Comparison of ENCODE assay signal across 8 mouse cellular contexts in the genomic region with DNA sequence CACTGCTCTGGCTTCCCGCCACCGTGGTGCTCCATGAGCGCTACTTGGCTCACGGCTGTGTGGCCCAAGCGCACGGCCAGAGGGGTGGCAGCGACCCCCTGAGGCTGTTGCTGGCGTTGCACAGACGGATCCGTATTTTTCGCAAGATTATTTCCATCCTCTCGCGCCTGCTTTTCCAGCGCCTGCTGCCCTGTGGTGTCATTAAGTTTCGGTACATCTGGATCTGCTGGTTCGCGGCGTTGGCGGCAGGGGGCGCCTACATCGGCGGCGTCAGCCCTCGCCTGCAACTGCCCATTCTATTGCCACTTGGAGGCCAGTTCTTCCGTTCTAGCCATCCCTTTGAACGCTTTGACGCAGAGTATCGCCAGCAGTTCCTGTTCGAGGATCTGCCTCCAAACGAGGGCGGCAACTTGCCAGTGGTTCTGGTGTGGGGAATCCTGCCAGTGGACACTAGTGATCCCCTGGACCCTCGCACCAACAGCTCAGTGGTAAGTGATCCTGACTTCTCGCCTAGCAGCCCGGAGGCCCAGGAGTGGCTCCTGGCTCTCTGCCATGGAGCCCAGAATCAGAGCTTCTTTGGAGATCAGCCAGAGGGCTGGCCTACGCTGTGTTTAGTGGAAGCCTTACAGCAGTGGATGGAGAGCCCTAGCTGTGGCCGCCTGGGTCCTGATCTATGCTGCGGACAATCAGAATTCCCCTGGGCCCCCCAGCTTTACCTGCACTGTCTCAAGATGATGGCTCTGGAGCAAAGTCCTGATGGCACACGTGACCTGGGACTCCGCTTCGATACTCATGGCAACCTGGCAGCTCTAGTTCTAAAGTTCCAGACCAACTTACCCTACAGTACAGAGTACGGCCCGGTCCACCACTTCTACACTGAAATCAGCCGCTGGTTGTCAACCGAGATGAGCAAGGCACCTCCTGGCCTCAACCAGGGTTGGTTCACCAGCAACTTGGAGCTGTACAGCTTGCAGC. TPM values are rescaled to one million over a fixed set of nuclear protein-coding genes. Genes with fewer than 3 reads are reported as not detected.
DNase-seq lines count a peak whose midpoint lies in the region; ATAC-seq lines count a peak whose summit lies in the region.

No protein-coding gene starts in this region.

- H3K9ac ChIP-seq in embryonic facial prominence, embryonic 11.5 days (replicated peaks; ENCODE audit: low read length): no peak overlapping the region
- H3K9ac ChIP-seq in midbrain, embryonic 16.5 days (ENCODE audit: low read depth, low read length): 0 out of 2 replicates have a peak overlapping the region, but pooled peaks have one; percentile 21
- H3K9ac ChIP-seq in stomach, embryonic 15.5 days: no peak overlapping the region

- no peaks in the 10 kb centered on the region for H3K27me3 ChIP-seq in embryonic facial prominence, embryonic 11.5 days (ENCODE audit: control insufficient read depth, insufficient read depth, low read length)
- no peaks in the 10 kb centered on the region for H3K27me3 ChIP-seq in midbrain, embryonic 16.5 days (ENCODE audit: control insufficient read depth, insufficient read depth, low read depth, low read length)
- H3K27me3 ChIP-seq in stomach, embryonic 15.5 days (replicated peaks): no peaks in the 10 kb centered on the region

- H3K4me2 ChIP-seq in embryonic facial prominence, embryonic 11.5 days (ENCODE audit: low read depth, low read length): peak overlapping the region; percentile 7; the same call in 1 of the 2 replicates
- H3K4me2 ChIP-seq in midbrain, embryonic 16.5 days (ENCODE audit: low read length): 0 out of 2 replicates have a peak overlapping the region, but pooled peaks have one; percentile 15
- peak overlapping the region; percentile 47 for H3K4me2 ChIP-seq in stomach, embryonic 15.5 days

- no peak overlapping the region for H3K27ac ChIP-seq in embryonic facial prominence, embryonic 11.5 days (replicated peaks; ENCODE audit: low read depth, low read length)
- H3K27ac ChIP-seq in midbrain, embryonic 16.5 days (ENCODE audit: low read length): no peak overlapping the region
- H3K27ac ChIP-seq in stomach, embryonic 15.5 days: no peak overlapping the region

- peak; percentile 58 for DNase-seq in B cell, adult 2 months
- peak; percentile 86 for DNase-seq in adrenal gland, postnatal 14 days
- DNase-seq in embryonic facial prominence, embryonic 11.5 days (ENCODE audit: low spot score): peak; percentile 73
- DNase-seq in heart, adult 18-20 months: peak; percentile 60 to 68
- peak; percentile 78 for DNase-seq in kidney, adult 18-20 months
- DNase-seq in liver: peak; percentile 79

- ATAC-seq in embryonic facial prominence, embryonic 11.5 days (replicated peaks; ENCODE audit: insufficient number of reproducible peaks, low FRiP score, low TSS enrichment, low read depth): peak; percentile 31; the same call in 1 of the 2 replicates
- ATAC-seq in midbrain, embryonic 16.5 days: peak; percentile 40; the same call in 1 of the 2 replicates
- peak; percentile 53; the same call in 1 of the 2 replicates for ATAC-seq in stomach, embryonic 15.5 days (ENCODE audit: insufficient read depth, low FRiP score, low read depth)

- H3K4me1 ChIP-seq in embryonic facial prominence, embryonic 11.5 days (ENCODE audit: control insufficient read depth, insufficient read depth, low read length): no peaks in the 10 kb centered on the region
- no peaks in the 10 kb centered on the region for H3K4me1 ChIP-seq in midbrain, embryonic 16.5 days (ENCODE audit: control insufficient read depth, insufficient read depth, low read length)
- H3K4me1 ChIP-seq in stomach, embryonic 15.5 days: peaks cover 6% of the 10 kb centered on the region; the same call in 1 of the 2 replicates

- H3K4me3 ChIP-seq in embryonic facial prominence, embryonic 11.5 days (ENCODE audit: low read depth, low read length): no peak overlapping the region
- H3K4me3 ChIP-seq in midbrain, embryonic 16.5 days (ENCODE audit: low read depth, low read length): no peak overlapping the region
- peak overlapping the region; percentile 8; the same call in 1 of the 2 replicates for H3K4me3 ChIP-seq in stomach, embryonic 15.5 days (replicated peaks)

- no peaks in the 10 kb centered on the region for H3K9me3 ChIP-seq in embryonic facial prominence, embryonic 11.5 days (replicated peaks; ENCODE audit: control insufficient read depth, low read length)
- H3K9me3 ChIP-seq in midbrain, embryonic 16.5 days (replicated peaks; ENCODE audit: control insufficient read depth, low read length, poor library complexity, severe bottlenecking): no peaks in the 10 kb centered on the region
- H3K9me3 ChIP-seq in stomach, embryonic 15.5 days: no peaks in the 10 kb centered on the region

- 27% methylated on average over 44 of the region's 44 CpGs for whole genome bisulfite sequencing in embryonic facial prominence, embryonic 11.5 days
- 26% methylated on average over 44 of the region's 44 CpGs for WGBS in midbrain, embryonic 16.5 days
- 21% methylated on average over 44 of the region's 44 CpGs for WGBS in stomach, embryonic 15.5 days

- H3K36me3 ChIP-seq in embryonic facial prominence, embryonic 11.5 days (replicated peaks; ENCODE audit: control insufficient read depth, insufficient read depth, low read depth, low read length): no peaks in the 10 kb centered on the region
- H3K36me3 ChIP-seq in midbrain, embryonic 16.5 days (ENCODE audit: control insufficient read depth, insufficient read depth, low read length): peaks cover 63% of the 10 kb centered on the region
- H3K36me3 ChIP-seq in stomach, embryonic 15.5 days: no peaks in the 10 kb centered on the region

RNA-seq across cellular contexts. Expression of a gene that starts 11.3 kb away (rescaled TPM):
- 26.3 and 28.1 TPM in 2 replicates for total RNA-seq in adrenal gland, postnatal 14 days (2021)
- 1.5 and 1.8 TPM in 2 replicates for polyA plus RNA-seq in embryonic facial prominence, embryonic 11.5 days (2014; fragmentation: Nextera tagmentation; extraction: Ambion mirVana)
- under 1 TPM in 1 of 2 experiments, not detected in 1; 0.07 TPM for total RNA-seq in heart, adult 18-20 months (2021)
- polyA plus RNA-seq in midbrain, embryonic 16.5 days (2015; fragmentation: Nextera tagmentation; extraction: Ambion mirVana): 72.3 and 77.0 TPM in 2 replicates
- 2.8 and 3.3 TPM in 2 replicates for polyA plus RNA-seq in stomach, embryonic 15.5 days (2015; fragmentation: Nextera tagmentation; extraction: Ambion mirVana)

RNA-seq across cellular contexts. Expression of a gene that starts 18.3 kb away (rescaled TPM):
- total RNA-seq in adrenal gland, postnatal 14 days (2021): not detected in 2 replicates
- not detected in 2 replicates for polyA plus RNA-seq in embryonic facial prominence, embryonic 11.5 days (2014; fragmentation: Nextera tagmentation; extraction: Ambion mirVana)
- not detected for total RNA-seq in heart, adult 18-20 months (2021)
- not detected in 2 replicates for polyA plus RNA-seq in midbrain, embryonic 16.5 days (2015; fragmentation: Nextera tagmentation; extraction: Ambion mirVana)
- polyA plus RNA-seq in stomach, embryonic 15.5 days (2015; fragmentation: Nextera tagmentation; extraction: Ambion mirVana): 28.1 and 31.4 TPM in 2 replicates

RNA-seq across cellular contexts. Expression of a gene that starts 23.0 kb away (rescaled TPM):
- 17.8 and 17.9 TPM in 2 replicates for total RNA-seq in adrenal gland, postnatal 14 days (2021)
- polyA plus RNA-seq in embryonic facial prominence, embryonic 11.5 days (2014; fragmentation: Nextera tagmentation; extraction: Ambion mirVana): 176 and 195 TPM in 2 replicates
- total RNA-seq in heart, adult 18-20 months (2021): 1 to 10 TPM in 1 of 2 experiments, under 1 TPM in 1; 0.85 to 1.6 TPM
- 13.8 TPM in 2 replicates for polyA plus RNA-seq in midbrain, embryonic 16.5 days (2015; fragmentation: Nextera tagmentation; extraction: Ambion mirVana)
- 88.1 and 91.5 TPM in 2 replicates for polyA plus RNA-seq in stomach, embryonic 15.5 days (2015; fragmentation: Nextera tagmentation; extraction: Ambion mirVana)

RNA-seq across cellular contexts. Expression of a gene that starts 28.4 kb away (rescaled TPM):
- total RNA-seq in adrenal gland, postnatal 14 days (2021): 4.2 and 4.8 TPM in 2 replicates
- 0.52 and 0.66 TPM in 2 replicates for polyA plus RNA-seq in embryonic facial prominence, embryonic 11.5 days (2014; fragmentation: Nextera tagmentation; extraction: Ambion mirVana)
- 10 to 100 TPM; 20.8 to 25.7 TPM for total RNA-seq in heart, adult 18-20 months (2021)
- polyA plus RNA-seq in midbrain, embryonic 16.5 days (2015; fragmentation: Nextera tagmentation; extraction: Ambion mirVana): 1.2 and 1.6 TPM in 2 replicates
- 1.4 and 1.5 TPM in 2 replicates for polyA plus RNA-seq in stomach, embryonic 15.5 days (2015; fragmentation: Nextera tagmentation; extraction: Ambion mirVana)

RNA-seq across cellular contexts. Expression of a gene that starts 45.3 kb away (rescaled TPM):
- total RNA-seq in adrenal gland, postnatal 14 days (2021): 28.8 and 30.0 TPM in 2 replicates
- polyA plus RNA-seq in embryonic facial prominence, embryonic 11.5 days (2014; fragmentation: Nextera tagmentation; extraction: Ambion mirVana): 22.8 and 25.8 TPM in 2 replicates
- 10 to 100 TPM; 31.3 to 35.1 TPM for total RNA-seq in heart, adult 18-20 months (2021)
- 17.9 and 18.9 TPM in 2 replicates for polyA plus RNA-seq in midbrain, embryonic 16.5 days (2015; fragmentation: Nextera tagmentation; extraction: Ambion mirVana)
- 22.6 and 23.1 TPM in 2 replicates for polyA plus RNA-seq in stomach, embryonic 15.5 days (2015; fragmentation: Nextera tagmentation; extraction: Ambion mirVana)

Comparison
In these comparisons a context has a peak if more than half of its experiments do, and no peak if none do; other contexts are left out.
1. RNA of a gene that starts 11.3 kb away (polyA plus RNA-seq): 72.3 to 77.0 TPM in midbrain, embryonic 16.5 days; 2.8 to 3.3 TPM in stomach, embryonic 15.5 days and 1.5 to 1.8 TPM in embryonic facial prominence, embryonic 11.5 days; every median in the first group is over 10 times any median in the second.
2. RNA of a gene that starts 18.3 kb away (polyA plus RNA-seq): 28.1 to 31.4 TPM in stomach, embryonic 15.5 days; not detected in embryonic facial prominence, embryonic 11.5 days and not detected in midbrain, embryonic 16.5 days; every median in the first group is over 10 times any median in the second.
3. Peak in every context shown above with its lines, with median percentiles within 50 percentile points of each other: DNase-seq, ATAC-seq and H3K4me2 ChIP-seq.